Mouse (Mus musculus): Measurements from ENCODE around the gene Dysf. TPM values are rescaled to one million over a fixed set of nuclear protein-coding genes. Genes with fewer than 3 reads are reported as not detected.

The Dysf gene
- polyA plus RNA-seq, 1 experiment from 2014 or later, result 1.7 TPM

DNA sequence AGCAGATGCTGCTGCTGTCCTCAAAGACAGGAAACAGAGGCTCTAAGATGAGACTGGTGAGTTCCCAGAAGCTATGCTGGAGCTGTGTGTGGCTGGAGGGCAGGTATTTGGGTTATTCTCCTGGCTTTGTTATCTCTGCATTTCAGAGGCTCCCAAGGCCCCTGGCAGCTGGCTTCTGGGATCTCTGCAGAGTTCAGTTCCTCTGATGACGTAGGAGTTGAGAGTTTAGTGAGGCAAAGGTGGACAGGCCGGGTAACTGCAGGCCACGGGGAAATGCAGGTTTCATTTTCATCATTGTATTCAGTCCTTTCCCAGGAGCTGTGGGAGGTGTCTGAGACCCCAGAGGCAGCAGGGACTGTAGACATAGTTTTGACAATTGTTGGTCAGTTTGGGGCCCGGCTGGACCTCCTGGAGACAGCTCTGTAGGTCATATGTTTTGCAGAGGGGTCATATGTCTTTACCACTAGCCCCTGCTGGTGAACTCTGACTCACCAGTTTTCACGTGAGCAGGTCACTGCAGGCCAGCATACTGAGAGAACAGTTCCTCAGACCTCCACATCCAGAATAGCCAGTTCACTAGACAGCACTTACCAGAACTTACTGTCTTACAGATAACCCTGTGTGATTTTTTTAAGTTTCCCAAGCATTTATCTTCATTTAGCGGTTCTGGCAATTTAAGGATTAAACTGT, 35.0 kb downstream of the Dysf start:
- Histone ChIP-seq H3K4me3 (replicated peaks; ENCODE audit: low read length) (no peak overlapping the region), H3K9ac (replicated peaks; ENCODE audit: low read depth, low read length) (no peak overlapping the region), H3K36me3 (ENCODE audit: control insufficient read depth, insufficient read depth) (no peaks in the 10 kb centered on the region), H3K27me3 (replicated peaks; ENCODE audit: control insufficient read depth, insufficient read depth, low read length) (no peaks in the 10 kb centered on the region), H3K27ac (ENCODE audit: low read length) (no peak overlapping the region), H3K9me3 (ENCODE audit: control insufficient read depth, low read length) (no peaks in the 10 kb centered on the region), H3K4me1 (replicated peaks; ENCODE audit: control insufficient read depth, insufficient read depth, low read length) (no peaks in the 10 kb centered on the region), H3K4me2 (ENCODE audit: low read length) (no peak overlapping the region)
- WGBS, result 77% methylated on average over 6 of the region's 6 CpGs
- ATAC-seq, result no peak

- Histone ChIP-seq H3K9ac (replicated peaks; ENCODE audit: low read depth, low read length) (no peak overlapping the region), H3K4me3 (replicated peaks; ENCODE audit: low read length) (no peak overlapping the region), H3K27ac (ENCODE audit: low read length) (no peak overlapping the region), H3K9me3 (ENCODE audit: control insufficient read depth, low read length) (no peaks in the 10 kb centered on the region), H3K4me2 (ENCODE audit: low read length) (no peak overlapping the region), H3K36me3 (ENCODE audit: control insufficient read depth, insufficient read depth) (no peaks in the 10 kb centered on the region), H3K27me3 (replicated peaks; ENCODE audit: control insufficient read depth, insufficient read depth, low read length) (no peaks in the 10 kb centered on the region), H3K4me1 (replicated peaks; ENCODE audit: control insufficient read depth, insufficient read depth, low read length) (no peaks in the 10 kb centered on the region)
- no peak for ATAC-seq
- WGBS, result 88% methylated on average over 3 of the region's 3 CpGs
These were observed 36.3 kb downstream of the Dysf start for GRCm38 (mm10) chr6:84044679-84045078.

GRCm38 (mm10) chr6:84048856-84049255, 40.5 kb downstream of the Dysf start:
- Histone ChIP-seq H3K27me3 (replicated peaks; ENCODE audit: control insufficient read depth, insufficient read depth, low read length) (no peaks in the 10 kb centered on the region), H3K36me3 (ENCODE audit: control insufficient read depth, insufficient read depth) (no peaks in the 10 kb centered on the region), H3K4me3 (replicated peaks; ENCODE audit: low read length) (no peak overlapping the region), H3K4me2 (ENCODE audit: low read length) (no peak overlapping the region), H3K9ac (replicated peaks; ENCODE audit: low read depth, low read length) (no peak overlapping the region), H3K27ac (ENCODE audit: low read length) (no peak overlapping the region), H3K9me3 (ENCODE audit: control insufficient read depth, low read length) (no peaks in the 10 kb centered on the region), H3K4me1 (replicated peaks; ENCODE audit: control insufficient read depth, insufficient read depth, low read length) (no peaks in the 10 kb centered on the region)
- 70% methylated on average over 2 of the region's 2 CpGs for WGBS
- no peak for ATAC-seq

- Histone ChIP-seq H3K9me3 (ENCODE audit: control insufficient read depth, low read length) (no peaks in the 10 kb centered on the region), H3K27ac (ENCODE audit: low read length) (no peak overlapping the region), H3K4me3 (replicated peaks; ENCODE audit: low read length) (no peak overlapping the region), H3K4me2 (ENCODE audit: low read length) (no peak overlapping the region), H3K4me1 (replicated peaks; ENCODE audit: control insufficient read depth, insufficient read depth, low read length) (no peaks in the 10 kb centered on the region), H3K9ac (replicated peaks; ENCODE audit: low read depth, low read length) (no peak overlapping the region), H3K27me3 (replicated peaks; ENCODE audit: control insufficient read depth, insufficient read depth, low read length) (no peaks in the 10 kb centered on the region), H3K36me3 (ENCODE audit: control insufficient read depth, insufficient read depth) (no peaks in the 10 kb centered on the region)
- 89% methylated on average over 4 of the region's 4 CpGs for WGBS
- no peak for ATAC-seq
These were observed 41.8 kb downstream of the Dysf start for GRCm38 (mm10) chr6:84050238-84050637.

DNA sequence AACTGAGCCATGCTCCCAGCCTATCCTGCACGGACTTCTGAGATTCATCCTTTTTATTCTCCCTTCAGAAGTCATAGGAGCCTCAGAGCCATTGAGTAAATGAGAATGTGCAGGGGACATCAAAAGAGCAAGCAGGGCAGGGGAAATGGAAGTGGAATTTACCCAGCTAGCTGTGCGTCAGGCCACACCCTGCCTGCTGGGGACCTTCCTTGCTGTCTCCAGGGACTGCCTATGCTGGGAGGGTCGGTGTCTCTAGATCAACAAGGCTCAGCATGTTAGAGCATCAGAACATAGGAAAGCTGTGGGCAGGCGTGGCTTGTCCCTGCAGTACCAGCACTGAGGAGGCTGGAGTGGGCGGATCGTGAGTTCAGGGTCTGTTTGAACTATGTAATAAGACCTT, 42.6 kb downstream of the Dysf start:
- H3K27me3 ChIP-seq (replicated peaks; ENCODE audit: control insufficient read depth, insufficient read depth, low read length), result no peaks in the 10 kb centered on the region
- no peak overlapping the region for H3K4me3 ChIP-seq (replicated peaks; ENCODE audit: low read length)
- H3K27ac ChIP-seq (ENCODE audit: low read length), result no peak overlapping the region
- H3K9ac ChIP-seq (replicated peaks; ENCODE audit: low read depth, low read length), result no peak overlapping the region
- 57% methylated on average over 6 of the region's 6 CpGs for WGBS
- H3K36me3 ChIP-seq (ENCODE audit: control insufficient read depth, insufficient read depth), result no peaks in the 10 kb centered on the region
- H3K9me3 ChIP-seq (ENCODE audit: control insufficient read depth, low read length), result no peaks in the 10 kb centered on the region
- H3K4me1 ChIP-seq (replicated peaks; ENCODE audit: control insufficient read depth, insufficient read depth, low read length), result no peaks in the 10 kb centered on the region
- no peak overlapping the region for H3K4me2 ChIP-seq (ENCODE audit: low read length)
- ATAC-seq, result no peak

- no peak overlapping the region for H3K27ac ChIP-seq (ENCODE audit: low read length)
- WGBS, result 86% methylated on average over 9 of the region's 9 CpGs
- no peak overlapping the region for H3K4me3 ChIP-seq (replicated peaks; ENCODE audit: low read length)
- no peaks in the 10 kb centered on the region for H3K4me1 ChIP-seq (replicated peaks; ENCODE audit: control insufficient read depth, insufficient read depth, low read length)
- no peaks in the 10 kb centered on the region for H3K27me3 ChIP-seq (replicated peaks; ENCODE audit: control insufficient read depth, insufficient read depth, low read length)
- ATAC-seq, result no peak
- H3K9ac ChIP-seq (replicated peaks; ENCODE audit: low read depth, low read length), result no peak overlapping the region
- H3K36me3 ChIP-seq (ENCODE audit: control insufficient read depth, insufficient read depth), result no peaks in the 10 kb centered on the region
- no peak overlapping the region for H3K4me2 ChIP-seq (ENCODE audit: low read length)
- H3K9me3 ChIP-seq (ENCODE audit: control insufficient read depth, low read length), result no peaks in the 10 kb centered on the region
These were observed 45.6 kb downstream of the Dysf start for GRCm38 (mm10) chr6:84053874-84054530.

GRCm38 (mm10) chr6:84055619-84056018, 47.2 kb downstream of the Dysf start:
- WGBS, result 78% methylated on average over 1 of the region's 1 CpGs
- Histone ChIP-seq H3K4me1 (replicated peaks; ENCODE audit: control insufficient read depth, insufficient read depth, low read length) (no peaks in the 10 kb centered on the region), H3K27ac (ENCODE audit: low read length) (no peak overlapping the region), H3K27me3 (replicated peaks; ENCODE audit: control insufficient read depth, insufficient read depth, low read length) (no peaks in the 10 kb centered on the region), H3K9me3 (ENCODE audit: control insufficient read depth, low read length) (no peaks in the 10 kb centered on the region), H3K4me2 (ENCODE audit: low read length) (no peak overlapping the region), H3K36me3 (ENCODE audit: control insufficient read depth, insufficient read depth) (no peaks in the 10 kb centered on the region), H3K4me3 (replicated peaks; ENCODE audit: low read length) (no peak overlapping the region), H3K9ac (replicated peaks; ENCODE audit: low read depth, low read length) (no peak overlapping the region)
- no peak for ATAC-seq

GRCm38 (mm10) chr6:84057216-84057615, 48.8 kb downstream of the Dysf start:
- Histone ChIP-seq H3K9me3 (ENCODE audit: control insufficient read depth, low read length) (no peaks in the 10 kb centered on the region), H3K4me2 (ENCODE audit: low read length) (no peak overlapping the region), H3K27ac (ENCODE audit: low read length) (no peak overlapping the region), H3K27me3 (replicated peaks; ENCODE audit: control insufficient read depth, insufficient read depth, low read length) (no peaks in the 10 kb centered on the region), H3K36me3 (ENCODE audit: control insufficient read depth, insufficient read depth) (no peaks in the 10 kb centered on the region), H3K4me1 (replicated peaks; ENCODE audit: control insufficient read depth, insufficient read depth, low read length) (no peaks in the 10 kb centered on the region), H3K4me3 (replicated peaks; ENCODE audit: low read length) (no peak overlapping the region), H3K9ac (replicated peaks; ENCODE audit: low read depth, low read length) (no peak overlapping the region)
- no peak for ATAC-seq
- WGBS, result 81% methylated on average over 8 of the region's 8 CpGs

GRCm38 (mm10) chr6:84058671-84059141, 50.3 kb downstream of the Dysf start:
- ATAC-seq, result no peak
- H3K4me1 ChIP-seq (replicated peaks; ENCODE audit: control insufficient read depth, insufficient read depth, low read length), result no peaks in the 10 kb centered on the region
- H3K36me3 ChIP-seq (ENCODE audit: control insufficient read depth, insufficient read depth), result no peaks in the 10 kb centered on the region
- WGBS, result 66% methylated on average over 5 of the region's 5 CpGs
- H3K27ac ChIP-seq (ENCODE audit: low read length), result no peak overlapping the region
- H3K4me3 ChIP-seq (replicated peaks; ENCODE audit: low read length), result no peak overlapping the region
- H3K27me3 ChIP-seq (replicated peaks; ENCODE audit: control insufficient read depth, insufficient read depth, low read length), result no peaks in the 10 kb centered on the region
- H3K4me2 ChIP-seq (ENCODE audit: low read length), result no peak overlapping the region
- H3K9me3 ChIP-seq (ENCODE audit: control insufficient read depth, low read length), result no peaks in the 10 kb centered on the region
- H3K9ac ChIP-seq (replicated peaks; ENCODE audit: low read depth, low read length), result no peak overlapping the region
